Mouse (Mus musculus) ES-E14 (cell line): ENCODE measurements around the gene Ppp1r9a.

Source experiments
- CHD2 ChIP-seq: IDR thresholded peaks from 2 replicates; pipeline ENCODE4 v1.6.1; 2014; ENCODE audit warnings: mild to moderate bottlenecking, low read depth, low read length, inconsistent platforms
- HCFC1 ChIP-seq: IDR thresholded peaks from 2 replicates; pipeline ENCODE4 v1.6.1; 2012; ENCODE audit warnings: low read length, inconsistent platforms, borderline replicate concordance; ENCODE audit not compliant: insufficient read depth
- MAFK ChIP-seq: IDR thresholded peaks from 2 replicates; pipeline ENCODE4 v1.6.1; 2014; ENCODE audit warnings: mild to moderate bottlenecking, low read depth, low read length, inconsistent platforms; ENCODE audit not compliant: insufficient read depth
- ZC3H11A ChIP-seq: IDR thresholded peaks from 2 replicates; pipeline ENCODE4 v1.6.1; 2012; ENCODE audit warnings: low read depth, mild to moderate bottlenecking, inconsistent platforms, low read length, borderline replicate concordance
- ZNF384 ChIP-seq: IDR thresholded peaks from 2 replicates; pipeline ENCODE4 v1.6.1; 2012; ENCODE audit warnings: low read depth, low read length, inconsistent platforms

DNA sequence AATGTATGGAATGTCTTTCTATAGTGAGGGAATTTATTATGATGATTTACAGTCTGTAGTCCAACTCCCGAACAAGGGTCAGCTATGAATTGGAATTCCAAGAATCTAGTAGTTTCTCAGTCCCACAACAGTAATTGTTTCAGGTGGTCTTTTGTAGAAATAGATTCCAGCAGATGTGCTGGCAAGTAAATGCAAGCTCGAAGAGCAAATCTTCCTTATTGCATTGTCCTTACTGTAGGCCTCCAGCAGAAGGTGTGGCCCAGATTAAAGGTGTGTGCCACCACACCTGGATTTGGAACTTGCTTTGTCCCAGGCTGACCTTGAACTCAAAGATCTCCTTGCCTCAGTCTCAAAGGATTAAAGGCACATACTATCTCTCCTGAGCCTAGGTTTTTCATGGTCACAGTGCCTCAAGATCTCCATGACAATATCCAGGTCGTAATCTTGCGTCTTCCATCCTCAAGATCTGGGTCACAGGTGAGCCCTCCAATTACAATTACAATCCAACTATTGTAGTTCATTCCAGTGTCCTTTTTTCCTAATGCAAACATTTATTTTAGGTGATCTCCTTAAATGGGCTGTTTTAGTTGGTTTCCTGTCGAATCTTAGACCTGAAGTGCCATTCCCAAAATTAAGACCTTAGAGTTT, 130.4 kb downstream of the Ppp1r9a start:
- TF ChIP-seq ZC3H11A, result no peak
- TF ChIP-seq MAFK, result no peak
- TF ChIP-seq HCFC1, result no peak
- peak; percentile 52; the same call in 1 of the 2 replicates for TF ChIP-seq CHD2
- no peak for TF ChIP-seq ZNF384
